In genomic region chr3:88513546-88514115, GRCm38 (mm10) we compare ENCODE assay signal across 9 mouse cellular contexts. TPM values are rescaled to one million over a fixed set of nuclear protein-coding genes. Genes with fewer than 3 reads are reported as not detected.
DNase-seq lines count a peak whose midpoint lies in the region; ATAC-seq and TF ChIP-seq lines count a peak whose summit lies in the region.
"Had no signal": no experiment of that assay in that cellular context is flagged by ENCODE, and none has a peak within 500 bp of the region (broad histone marks: within the 10 kb centered on the region; RNA-seq: fewer than 3 reads in every experiment).

No protein-coding gene starts in this region.

- no peaks in the 10 kb centered on the region for H3K9me3 ChIP-seq in limb, embryonic 14.5 days (ENCODE audit: control insufficient read depth, low read length)
- H3K9me3 ChIP-seq in midbrain, embryonic 11.5 days (ENCODE audit: control insufficient read depth, low read length), result no peaks in the 10 kb centered on the region

- peaks cover 62% of the 10 kb centered on the region for H3K4me1 ChIP-seq in thymus, adult 2 months (replicated peaks; ENCODE audit: control insufficient read depth, insufficient read depth, low read length)
- peaks cover 52% of the 10 kb centered on the region for H3K4me1 ChIP-seq in limb, embryonic 14.5 days (ENCODE audit: control insufficient read depth, insufficient read depth, low read length)
- peaks cover 21% of the 10 kb centered on the region for H3K4me1 ChIP-seq in midbrain, embryonic 11.5 days (ENCODE audit: control insufficient read depth, insufficient read depth, low read length)

- H3K9ac ChIP-seq in limb, embryonic 14.5 days (ENCODE audit: low read depth, low read length, severe bottlenecking), result no peak overlapping the region
- H3K9ac ChIP-seq in midbrain, embryonic 11.5 days (ENCODE audit: low read length), result no peak overlapping the region

- no peaks in the 10 kb centered on the region for H3K27me3 ChIP-seq in thymus, adult 2 months (ENCODE audit: control insufficient read depth, insufficient read depth, low read length)
- no peaks in the 10 kb centered on the region for H3K27me3 ChIP-seq in limb, embryonic 14.5 days (ENCODE audit: control insufficient read depth, insufficient read depth, low read length)
- H3K27me3 ChIP-seq in midbrain, embryonic 11.5 days (ENCODE audit: control insufficient read depth, insufficient read depth, low read length), result no peaks in the 10 kb centered on the region

- no peak for TF ChIP-seq CTCF in thymus, adult 2 months (IDR thresholded peaks at IDR 0.05; ENCODE audit: borderline replicate concordance, control insufficient read depth, extremely low read depth, insufficient read depth, low read length, poor library complexity)

- ATAC-seq in limb, embryonic 14.5 days (ENCODE audit: low FRiP score, low read depth), result no peak
- ATAC-seq in midbrain, embryonic 11.5 days (ENCODE audit: low FRiP score), result no peak

- no peak for TF ChIP-seq POLR2A in thymus, adult 2 months (IDR thresholded peaks at IDR 0.05; ENCODE audit: control insufficient read depth, extremely low read depth, insufficient read depth, low read length, poor library complexity)
- no peak for TF ChIP-seq POLR2A in limb, embryonic 14.5 days (IDR thresholded peaks at IDR 0.05; ENCODE audit: borderline replicate concordance, extremely low read depth, insufficient read depth, insufficient read length)

- DNase-seq in heart, adult 11 months, result peak; percentile 94
- DNase-seq in heart, adult 18-20 months, result no peak
- peak; percentile 45 for DNase-seq in thymus, postnatal 25 days
- DNase-seq in thymus, adult 2 months, result no peak
- DNase-seq in limb, embryonic 14.5 days (ENCODE audit: low spot score), result no peak
- no peak for DNase-seq in layer of hippocampus, postnatal 25 days (ENCODE audit: extremely low spot score in 1 of 2, low spot score in 1 of 2)
- no peak for DNase-seq in midbrain, embryonic 11.5 days (ENCODE audit: low spot score, missing footprints)
- no peak for DNase-seq in retina, postnatal 1 day
- DNase-seq: gastrocnemius, postnatal 14 days had no signal

- H3K36me3 ChIP-seq in thymus, adult 2 months (ENCODE audit: control insufficient read depth, insufficient read depth, low read length), result no peaks in the 10 kb centered on the region
- H3K36me3 ChIP-seq in limb, embryonic 14.5 days (ENCODE audit: control insufficient read depth, insufficient read depth, low read length), result no peaks in the 10 kb centered on the region
- no peaks in the 10 kb centered on the region for H3K36me3 ChIP-seq in midbrain, embryonic 11.5 days (ENCODE audit: control insufficient read depth, insufficient read depth, low read length)

- H3K27ac ChIP-seq in thymus, adult 2 months (ENCODE audit: control insufficient read depth, insufficient read depth, low read length), result no peak overlapping the region
- peak overlapping the region; percentile 77 for H3K27ac ChIP-seq in limb, embryonic 14.5 days (replicated peaks; ENCODE audit: low read depth, low read length)
- H3K27ac ChIP-seq in midbrain, embryonic 11.5 days (ENCODE audit: low read depth, low read length), result no peak overlapping the region

- 42% methylated on average over 7 of the region's 7 CpGs for WGBS in thymus, adult 2 months
- 70% methylated on average over 7 of the region's 7 CpGs for WGBS in limb, embryonic 14.5 days
- 80% methylated on average over 7 of the region's 7 CpGs for WGBS in midbrain, embryonic 11.5 days

- H3K4me2 ChIP-seq in limb, embryonic 14.5 days (replicated peaks; ENCODE audit: low read depth, low read length, severe bottlenecking), result no peak overlapping the region
- no peak overlapping the region for H3K4me2 ChIP-seq in midbrain, embryonic 11.5 days

- H3K4me3 ChIP-seq in thymus, adult 2 months (ENCODE audit: control insufficient read depth, insufficient read depth, low read length), result no peak overlapping the region
- no peak overlapping the region for H3K4me3 ChIP-seq in limb, embryonic 14.5 days (replicated peaks; ENCODE audit: low read length)
- H3K4me3 ChIP-seq in midbrain, embryonic 11.5 days (ENCODE audit: low read depth, low read length), result no peak overlapping the region

RNA-seq across cellular contexts. Expression of gene Lmna, which starts 3.9 kb away (rescaled TPM):
- 100 to 1,000 TPM; 113 to 129 TPM for total RNA-seq in heart, adult 18-20 months (2021)
- 59.3 and 61.1 TPM in 2 replicates for polyA plus RNA-seq in thymus, adult 2 months (2012; rRNA removed)
- polyA plus RNA-seq in limb, embryonic 14.5 days (2012; rRNA removed), result 238 and 364 TPM in 2 replicates
- polyA plus RNA-seq in limb, embryonic 14.5 days (2014; fragmentation: Nextera tagmentation; extraction: Ambion mirVana), result 378 and 402 TPM in 2 replicates
- total RNA-seq in layer of hippocampus, postnatal 25 days (2021), result 10 to 100 TPM; 35.6 to 38.8 TPM
- polyA plus RNA-seq in midbrain, embryonic 11.5 days (2014; fragmentation: Nextera tagmentation; extraction: Ambion mirVana), result 17.9 and 21.2 TPM in 2 replicates

RNA-seq across cellular contexts. Expression of gene Mex3a, which starts 18.6 kb away (rescaled TPM):
- total RNA-seq in heart, adult 18-20 months (2021), result under 1 TPM; 0.26 to 0.35 TPM
- 22.0 and 24.2 TPM in 2 replicates for polyA plus RNA-seq in thymus, adult 2 months (2012; rRNA removed)
- 49.3 and 60.8 TPM in 2 replicates for polyA plus RNA-seq in limb, embryonic 14.5 days (2012; rRNA removed)
- 26.7 and 33.1 TPM in 2 replicates for polyA plus RNA-seq in limb, embryonic 14.5 days (2014; fragmentation: Nextera tagmentation; extraction: Ambion mirVana)
- total RNA-seq in layer of hippocampus, postnatal 25 days (2021), result 1 to 10 TPM; 4.3 to 4.6 TPM
- polyA plus RNA-seq in midbrain, embryonic 11.5 days (2014; fragmentation: Nextera tagmentation; extraction: Ambion mirVana), result 44.5 and 45.1 TPM in 2 replicates

RNA-seq across cellular contexts. Expression of gene Rab25, which starts 34.5 kb away (rescaled TPM):
- total RNA-seq in heart, adult 18-20 months (2021), result under 1 TPM in 1 of 2 experiments, not detected in 1; 0.26 TPM
- polyA plus RNA-seq in thymus, adult 2 months (2012; rRNA removed), result 6.3 and 9.3 TPM in 2 replicates
- polyA plus RNA-seq in limb, embryonic 14.5 days (2012; rRNA removed), result 27.0 and 35.0 TPM in 2 replicates
- 52.7 and 70.4 TPM in 2 replicates for polyA plus RNA-seq in limb, embryonic 14.5 days (2014; fragmentation: Nextera tagmentation; extraction: Ambion mirVana)
- total RNA-seq in layer of hippocampus, postnatal 25 days (2021), result not detected
- 0.25 and 0.86 TPM in 2 replicates for polyA plus RNA-seq in midbrain, embryonic 11.5 days (2014; fragmentation: Nextera tagmentation; extraction: Ambion mirVana)
- total RNA-seq: gastrocnemius, postnatal 14 days had no signal

RNA-seq across cellular contexts. Expression of gene Lamtor2, which starts 39.2 kb away (rescaled TPM):
- 100 to 1,000 TPM; 102 to 104 TPM for total RNA-seq in heart, adult 18-20 months (2021)
- polyA plus RNA-seq in thymus, adult 2 months (2012; rRNA removed), result 128 and 141 TPM in 2 replicates
- 92.5 and 117 TPM in 2 replicates for polyA plus RNA-seq in limb, embryonic 14.5 days (2012; rRNA removed)
- polyA plus RNA-seq in limb, embryonic 14.5 days (2014; fragmentation: Nextera tagmentation; extraction: Ambion mirVana), result 100 and 103 TPM in 2 replicates
- 100 to 1,000 TPM in 1 of 2 experiments, 10 to 100 TPM in 1; 99.5 to 115 TPM for total RNA-seq in layer of hippocampus, postnatal 25 days (2021)
- polyA plus RNA-seq in midbrain, embryonic 11.5 days (2014; fragmentation: Nextera tagmentation; extraction: Ambion mirVana), result 87.2 and 103 TPM in 2 replicates

RNA-seq across cellular contexts. Expression of gene Ubqln4, which starts 39.9 kb away (rescaled TPM):
- 10 to 100 TPM; 72.4 to 78.7 TPM for total RNA-seq in heart, adult 18-20 months (2021)
- polyA plus RNA-seq in thymus, adult 2 months (2012; rRNA removed), result 80.5 and 82.1 TPM in 2 replicates
- polyA plus RNA-seq in limb, embryonic 14.5 days (2012; rRNA removed), result 90.4 and 112 TPM in 2 replicates
- polyA plus RNA-seq in limb, embryonic 14.5 days (2014; fragmentation: Nextera tagmentation; extraction: Ambion mirVana), result 52.5 and 57.8 TPM in 2 replicates
- total RNA-seq in layer of hippocampus, postnatal 25 days (2021), result 100 to 1,000 TPM; 113 to 114 TPM
- polyA plus RNA-seq in midbrain, embryonic 11.5 days (2014; fragmentation: Nextera tagmentation; extraction: Ambion mirVana), result 72.4 and 73.0 TPM in 2 replicates

Comparison
In these comparisons a context has a peak if more than half of its experiments do, and no peak if none do; other contexts are left out.
1. DNase-seq: peak in heart, adult 11 months (single experiment) and thymus, postnatal 25 days (single experiment); none in heart, adult 18-20 months (0 of 2), thymus, adult 2 months (single experiment), limb, embryonic 14.5 days (single experiment), layer of hippocampus, postnatal 25 days (0 of 2), midbrain, embryonic 11.5 days (single experiment) and retina, postnatal 1 day (single experiment).